Mouse (Mus musculus): ENCODE measurements around the gene Pheta1. TPM values are rescaled to one million over a fixed set of nuclear protein-coding genes. Genes with fewer than 3 reads are reported as not detected.
A peak's percentile ranks its signal among the peaks of the same experiment; 100 is the strongest.

Gene Pheta1
- 98.0 and 283 TPM in 2 replicates for polyA plus RNA-seq (2012; rRNA removed)

GRCm38 (mm10) chr5:121848743-121849142 is at the start of gene Pheta1:
TSS of gene Pheta1 (plus strand) at chr5:121848984.
- under 1% methylated on average over 42 of the region's 42 CpGs for WGBS
- TF ChIP-seq POLR2A (IDR thresholded peaks at IDR 0.05; ENCODE audit: low read depth, low read length) (peak; percentile 89), CTCF (IDR thresholded peaks at IDR 0.05; ENCODE audit: extremely low read depth, insufficient read length, insufficient replicate concordance, low read depth, low read length) (no peak)
- Histone ChIP-seq H3K27me3 (ENCODE audit: control insufficient read depth, insufficient read depth, low read length) (no peaks in the 10 kb centered on the region), H3K36me3 (ENCODE audit: control insufficient read depth, insufficient read depth, low read length) (peaks cover 28% of the 10 kb centered on the region), H3K27ac (ENCODE audit: insufficient read depth, low read depth, low read length) (peak within 1 kb of the TSS; percentile 82), H3K4me1 (ENCODE audit: control insufficient read depth, insufficient read depth, insufficient read length, low read length) (peaks cover 23% of the 10 kb centered on the region), H3K4me3 (ENCODE audit: low read depth, low read length) (peak within 1 kb of the TSS; percentile 95)

- TF ChIP-seq CTCF (IDR thresholded peaks at IDR 0.05; ENCODE audit: extremely low read depth, insufficient read length, insufficient replicate concordance, low read depth, low read length) = no peak
- no peak for TF ChIP-seq POLR2A (IDR thresholded peaks at IDR 0.05; ENCODE audit: low read depth, low read length)
- Histone ChIP-seq H3K36me3 (ENCODE audit: control insufficient read depth, insufficient read depth, low read length) (peaks cover 53% of the 10 kb centered on the region), H3K27me3 (ENCODE audit: control insufficient read depth, insufficient read depth, low read length) (no peaks in the 10 kb centered on the region), H3K4me3 (ENCODE audit: low read depth, low read length) (no peak overlapping the region), H3K4me1 (ENCODE audit: control insufficient read depth, insufficient read depth, insufficient read length, low read length) (no peaks in the 10 kb centered on the region), H3K27ac (ENCODE audit: insufficient read depth, low read depth, low read length) (no peak overlapping the region)
- WGBS = 81% methylated on average over 3 of the region's 3 CpGs
Measured at GRCm38 (mm10) chr5:121807186-121807585, 41.6 kb upstream of the Pheta1 start.

GRCm38 (mm10) chr5:121808202-121808601 is 40.6 kb upstream of the Pheta1 start:
- no peak overlapping the region for H3K27ac ChIP-seq (ENCODE audit: insufficient read depth, low read depth, low read length)
- H3K4me1 ChIP-seq (ENCODE audit: control insufficient read depth, insufficient read depth, insufficient read length, low read length) = no peaks in the 10 kb centered on the region
- no peaks in the 10 kb centered on the region for H3K27me3 ChIP-seq (ENCODE audit: control insufficient read depth, insufficient read depth, low read length)
- peaks cover 55% of the 10 kb centered on the region for H3K36me3 ChIP-seq (ENCODE audit: control insufficient read depth, insufficient read depth, low read length)
- TF ChIP-seq CTCF (IDR thresholded peaks at IDR 0.05; ENCODE audit: extremely low read depth, insufficient read length, insufficient replicate concordance, low read depth, low read length) = no peak
- TF ChIP-seq POLR2A (IDR thresholded peaks at IDR 0.05; ENCODE audit: low read depth, low read length) = no peak
- 82% methylated on average over 2 of the region's 2 CpGs for WGBS
- H3K4me3 ChIP-seq (ENCODE audit: low read depth, low read length) = no peak overlapping the region

- Histone ChIP-seq H3K27me3 (ENCODE audit: control insufficient read depth, insufficient read depth, low read length) (no peaks in the 10 kb centered on the region), H3K27ac (ENCODE audit: insufficient read depth, low read depth, low read length) (no peak overlapping the region), H3K4me3 (ENCODE audit: low read depth, low read length) (no peak overlapping the region), H3K36me3 (ENCODE audit: control insufficient read depth, insufficient read depth, low read length) (peaks cover 56% of the 10 kb centered on the region), H3K4me1 (ENCODE audit: control insufficient read depth, insufficient read depth, insufficient read length, low read length) (no peaks in the 10 kb centered on the region)
- TF ChIP-seq POLR2A (IDR thresholded peaks at IDR 0.05; ENCODE audit: low read depth, low read length) (no peak), CTCF (IDR thresholded peaks at IDR 0.05; ENCODE audit: extremely low read depth, insufficient read length, insufficient replicate concordance, low read depth, low read length) (no peak)
- 60% methylated on average over 5 of the region's 5 CpGs for WGBS
Measured at GRCm38 (mm10) chr5:121809667-121810224, 39.0 kb upstream of the Pheta1 start.

GRCm38 (mm10) chr5:121810331-121811151 is 38.2 kb upstream of the Pheta1 start:
- H3K4me3 ChIP-seq (ENCODE audit: low read depth, low read length) = no peak overlapping the region
- 84% methylated on average over 17 of the region's 17 CpGs for WGBS
- H3K36me3 ChIP-seq (ENCODE audit: control insufficient read depth, insufficient read depth, low read length) = peaks cover 53% of the 10 kb centered on the region
- TF ChIP-seq CTCF (IDR thresholded peaks at IDR 0.05; ENCODE audit: extremely low read depth, insufficient read length, insufficient replicate concordance, low read depth, low read length) = no peak
- no peak for TF ChIP-seq POLR2A (IDR thresholded peaks at IDR 0.05; ENCODE audit: low read depth, low read length)
- H3K4me1 ChIP-seq (ENCODE audit: control insufficient read depth, insufficient read depth, insufficient read length, low read length) = no peaks in the 10 kb centered on the region
- H3K27ac ChIP-seq (ENCODE audit: insufficient read depth, low read depth, low read length) = no peak overlapping the region
- no peaks in the 10 kb centered on the region for H3K27me3 ChIP-seq (ENCODE audit: control insufficient read depth, insufficient read depth, low read length)

GRCm38 (mm10) chr5:121811485-121811931 is 37.3 kb upstream of the Pheta1 start:
- peaks cover 57% of the 10 kb centered on the region for H3K36me3 ChIP-seq (ENCODE audit: control insufficient read depth, insufficient read depth, low read length)
- H3K27me3 ChIP-seq (ENCODE audit: control insufficient read depth, insufficient read depth, low read length) = no peaks in the 10 kb centered on the region
- no peak overlapping the region for H3K4me3 ChIP-seq (ENCODE audit: low read depth, low read length)
- WGBS = 85% methylated on average over 5 of the region's 5 CpGs
- TF ChIP-seq CTCF (IDR thresholded peaks at IDR 0.05; ENCODE audit: extremely low read depth, insufficient read length, insufficient replicate concordance, low read depth, low read length) = no peak
- no peak for TF ChIP-seq POLR2A (IDR thresholded peaks at IDR 0.05; ENCODE audit: low read depth, low read length)
- H3K27ac ChIP-seq (ENCODE audit: insufficient read depth, low read depth, low read length) = no peak overlapping the region
- H3K4me1 ChIP-seq (ENCODE audit: control insufficient read depth, insufficient read depth, insufficient read length, low read length) = no peaks in the 10 kb centered on the region

GRCm38 (mm10) chr5:121812526-121813243 is 36.1 kb upstream of the Pheta1 start:
- Histone ChIP-seq H3K36me3 (ENCODE audit: control insufficient read depth, insufficient read depth, low read length) (peaks cover 65% of the 10 kb centered on the region), H3K27me3 (ENCODE audit: control insufficient read depth, insufficient read depth, low read length) (no peaks in the 10 kb centered on the region), H3K4me1 (ENCODE audit: control insufficient read depth, insufficient read depth, insufficient read length, low read length) (no peaks in the 10 kb centered on the region), H3K27ac (ENCODE audit: insufficient read depth, low read depth, low read length) (no peak overlapping the region), H3K4me3 (ENCODE audit: low read depth, low read length) (no peak overlapping the region)
- TF ChIP-seq CTCF (IDR thresholded peaks at IDR 0.05; ENCODE audit: extremely low read depth, insufficient read length, insufficient replicate concordance, low read depth, low read length) (no peak), POLR2A (IDR thresholded peaks at IDR 0.05; ENCODE audit: low read depth, low read length) (no peak)
- 79% methylated on average over 7 of the region's 7 CpGs for WGBS
